Mouse (Mus musculus): ENCODE results near the gene Cnnm2.

DNA sequence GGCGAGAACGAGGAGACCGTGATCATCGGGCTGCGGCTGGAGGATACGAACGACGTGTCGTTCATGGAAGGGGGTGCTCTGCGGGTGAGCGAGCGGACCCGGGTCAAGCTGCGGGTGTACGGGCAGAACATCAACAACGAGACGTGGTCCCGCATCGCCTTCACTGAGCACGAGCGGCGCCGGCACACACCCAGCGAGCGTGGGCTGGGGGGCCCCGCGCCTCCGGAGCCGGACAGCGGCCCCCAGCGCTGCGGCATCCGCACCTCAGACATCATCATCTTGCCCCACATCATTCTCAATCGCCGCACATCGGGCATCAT is 535 bp downstream of the Cnnm2 start:
- TF ChIP-seq CTCF (IDR thresholded peaks at IDR 0.05; ENCODE audit: extremely low read depth, insufficient read depth, insufficient read length, insufficient replicate concordance) (no peak), POLR2A (IDR thresholded peaks at IDR 0.05; ENCODE audit: low read depth, low read length) (no peak)

Measured in spleen, adult 2 months (tissue).